Mouse (Mus musculus) ES-E14 (cell line): ENCODE measurements around the gene Def8.

Source experiments
- HCFC1 ChIP-seq: IDR thresholded peaks from 2 replicates; pipeline ENCODE4 v1.6.1; 2012; ENCODE audit warnings: low read length, inconsistent platforms, borderline replicate concordance; ENCODE audit not compliant: insufficient read depth
- MAFK ChIP-seq: IDR thresholded peaks from 2 replicates; pipeline ENCODE4 v1.6.1; 2014; ENCODE audit warnings: mild to moderate bottlenecking, low read depth, low read length, inconsistent platforms; ENCODE audit not compliant: insufficient read depth
- ZC3H11A ChIP-seq: IDR thresholded peaks from 2 replicates; pipeline ENCODE4 v1.6.1; 2012; ENCODE audit warnings: low read depth, mild to moderate bottlenecking, inconsistent platforms, low read length, borderline replicate concordance
- ZNF384 ChIP-seq: IDR thresholded peaks from 2 replicates; pipeline ENCODE4 v1.6.1; 2012; ENCODE audit warnings: low read depth, low read length, inconsistent platforms

GRCm38 (mm10) chr8:123505267-123505666 is 81.9 kb downstream of the Def8 start:
- no peak for TF ChIP-seq ZNF384
- TF ChIP-seq ZC3H11A, result no peak
- no peak for TF ChIP-seq MAFK
- no peak for TF ChIP-seq HCFC1
